Mouse (Mus musculus): ENCODE data around the gene Cep57. TPM values are rescaled to one million over a fixed set of nuclear protein-coding genes. Genes with fewer than 3 reads are reported as not detected.

Cep57 gene
- total and polyA plus RNA-seq, 3 experiments: 98.7 to 142 (median 119) TPM

GRCm38 (mm10) chr9:13847591-13847990 lies 20.7 kb upstream of the Cep57 start (continued):
- 0 out of 2 replicates have a peak, but pooled peaks have one; percentile 44 for TF ChIP-seq TBP (IDR thresholded peaks at IDR 0.05; ENCODE audit: low read depth, low read length)

- no peak overlapping the region for H3K27ac ChIP-seq (ENCODE audit: control insufficient read depth, low read depth, low read length)
- H3K79me2 ChIP-seq (ENCODE audit: control insufficient read depth, insufficient read depth, low read length, poor library complexity): peaks cover 10% of the 10 kb centered on the region; the same call in 1 of the 2 replicates
- no peak overlapping the region for H3K9ac ChIP-seq (ENCODE audit: control insufficient read depth, low read depth, low read length, poor library complexity, severe bottlenecking)
- no peak for TF ChIP-seq BHLHE40 (IDR thresholded peaks at IDR 0.05; ENCODE audit: borderline replicate concordance, low read depth, low read length)
- TF ChIP-seq MAZ (IDR thresholded peaks at IDR 0.05; ENCODE audit: low read depth, low read length): no peak
- TF ChIP-seq HCFC1 (IDR thresholded peaks at IDR 0.05; ENCODE audit: low read depth, low read length): no peak
- TF ChIP-seq KAT2A (conservative IDR thresholded peaks at IDR 0.05; ENCODE audit: low read depth, low read length): no peak
- TF ChIP-seq POLR2A (IDR thresholded peaks at IDR 0.05; ENCODE audit: control insufficient read depth in 1 of 2, insufficient read depth in 1 of 2, low read depth in 1 of 2, low read length in 2 of 2, poor library complexity in 1 of 2): no peak; a peak in 1 of 4 replicates
- no peak for TF ChIP-seq EP300 (IDR thresholded peaks at IDR 0.05; ENCODE audit: low read depth in 1 of 2, low read length in 2 of 2)
- TF ChIP-seq SIN3A (IDR thresholded peaks at IDR 0.05; ENCODE audit: low read length): no peak
- no peak for TF ChIP-seq NELFE (IDR thresholded peaks at IDR 0.05; ENCODE audit: low read depth, low read length)
- no peak for TF ChIP-seq GATA1 (IDR thresholded peaks at IDR 0.05; ENCODE audit: low read depth, low read length)
- no peak for TF ChIP-seq TAL1 (IDR thresholded peaks at IDR 0.05; ENCODE audit: low read length)
- TF ChIP-seq CHD1 (IDR thresholded peaks at IDR 0.05; ENCODE audit: low read depth, low read length): no peak
- TF ChIP-seq USF1 (IDR thresholded peaks at IDR 0.05; ENCODE audit: low read depth, low read length): no peak
- no peak for TF ChIP-seq TCF12 (IDR thresholded peaks at IDR 0.05; ENCODE audit: low read depth, low read length)
- TF ChIP-seq RCOR1 (IDR thresholded peaks at IDR 0.05; ENCODE audit: low read depth, low read length): no peak
- TF ChIP-seq MXI1 (IDR thresholded peaks at IDR 0.05; ENCODE audit: low read depth, low read length): no peak
- TF ChIP-seq POLR2AphosphoS5 (IDR thresholded peaks at IDR 0.05; ENCODE audit: borderline replicate concordance, low read depth, low read length): no peak
- TF ChIP-seq MAFK (IDR thresholded peaks at IDR 0.05; ENCODE audit: borderline replicate concordance, low read depth, low read length): no peak
- no peak for TF ChIP-seq ZKSCAN1 (IDR thresholded peaks at IDR 0.05; ENCODE audit: low read depth, low read length)
- TF ChIP-seq TBP (IDR thresholded peaks at IDR 0.05; ENCODE audit: low read depth, low read length): no peak
- no peak for TF ChIP-seq USF2 (IDR thresholded peaks at IDR 0.05; ENCODE audit: borderline replicate concordance in 1 of 2, insufficient read depth in 1 of 2, low read depth in 1 of 2, low read length in 2 of 2)
- peaks cover 13 to 36% of the 10 kb centered on the region in 2 experiments for H3K4me1 ChIP-seq (ENCODE audit: control insufficient read depth in 1 of 2, insufficient read depth in 2 of 2, low read length in 2 of 2)
- H3K9me3 ChIP-seq (replicated peaks; ENCODE audit: insufficient read depth, low read length): no peaks in the 10 kb centered on the region
- peak; percentile 61 for DNase-seq (ENCODE audit: low read depth, low spot score)
- peaks cover 55 to 90% of the 10 kb centered on the region in 2 experiments for H3K36me3 ChIP-seq (ENCODE audit: control insufficient read depth in 1 of 2, insufficient read depth in 2 of 2, low read length in 2 of 2)
- no peak overlapping the region for H3K4me3 ChIP-seq (ENCODE audit: control insufficient read depth in 1 of 2, insufficient read depth in 1 of 2, low read depth in 2 of 2, low read length in 2 of 2)
- no peaks in the 10 kb centered on the region for H3K27me3 ChIP-seq (ENCODE audit: control insufficient read depth in 1 of 2, insufficient read depth in 2 of 2, low read length in 2 of 2)
Observed at GRCm38 (mm10) chr9:13836726-13837125, 9.8 kb upstream of the Cep57 start.
